Mouse (Mus musculus) hematopoietic multipotent progenitor cell, adult 10-12 weeks (in vitro differentiated cells): Measurements from ENCODE around the gene Pink1. TPM values are rescaled to one million over a fixed set of nuclear protein-coding genes. Genes with fewer than 3 reads are reported as not detected.

ENCODE experiments used
- polyA plus RNA-seq: library from polyadenylated mRNA; stranded (reverse); fragments of >175 nt; gene quantifications from 2 replicates; pipeline ENCODE4 v1.2.3, GENCODE M21; 2012; ENCODE audit warnings: low replicate concordance

Gene Pink1
- 53.0 and 62.4 TPM in 2 replicates for polyA plus RNA-seq

DNA sequence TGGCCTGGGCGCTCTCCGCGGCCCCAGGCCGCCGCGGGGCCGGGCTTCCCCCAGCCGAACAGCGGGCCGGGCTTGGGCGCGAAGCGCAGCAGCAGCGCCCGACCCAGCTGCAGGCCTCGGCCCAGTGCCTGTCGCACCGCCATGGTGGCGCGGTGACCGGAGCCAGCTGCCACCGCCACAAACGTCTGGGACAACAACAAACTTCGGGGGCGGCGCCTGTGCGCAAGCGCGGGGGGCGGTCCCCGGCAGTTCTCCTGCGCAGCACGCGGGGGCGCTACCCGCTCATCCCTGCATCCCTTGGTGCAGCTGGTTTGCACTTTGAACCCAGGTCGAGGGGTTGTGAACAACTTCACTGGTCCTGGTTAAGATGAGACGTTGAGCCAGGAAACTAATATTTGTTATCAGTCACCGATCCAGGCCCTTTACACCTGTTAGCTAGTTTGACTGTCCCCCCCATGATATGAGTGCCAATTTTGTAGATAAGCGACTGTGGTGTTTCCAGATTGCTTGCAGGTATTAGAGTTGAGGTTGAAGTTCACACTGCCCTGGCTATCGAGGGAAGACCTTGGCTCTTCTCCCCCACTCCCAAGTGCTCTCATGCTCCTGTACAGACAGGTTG is at the start of gene Pink1:
Gene Pink1, minus strand, starts transcription at position 231 of the 619 bp plus-strand sequence.

DNA sequence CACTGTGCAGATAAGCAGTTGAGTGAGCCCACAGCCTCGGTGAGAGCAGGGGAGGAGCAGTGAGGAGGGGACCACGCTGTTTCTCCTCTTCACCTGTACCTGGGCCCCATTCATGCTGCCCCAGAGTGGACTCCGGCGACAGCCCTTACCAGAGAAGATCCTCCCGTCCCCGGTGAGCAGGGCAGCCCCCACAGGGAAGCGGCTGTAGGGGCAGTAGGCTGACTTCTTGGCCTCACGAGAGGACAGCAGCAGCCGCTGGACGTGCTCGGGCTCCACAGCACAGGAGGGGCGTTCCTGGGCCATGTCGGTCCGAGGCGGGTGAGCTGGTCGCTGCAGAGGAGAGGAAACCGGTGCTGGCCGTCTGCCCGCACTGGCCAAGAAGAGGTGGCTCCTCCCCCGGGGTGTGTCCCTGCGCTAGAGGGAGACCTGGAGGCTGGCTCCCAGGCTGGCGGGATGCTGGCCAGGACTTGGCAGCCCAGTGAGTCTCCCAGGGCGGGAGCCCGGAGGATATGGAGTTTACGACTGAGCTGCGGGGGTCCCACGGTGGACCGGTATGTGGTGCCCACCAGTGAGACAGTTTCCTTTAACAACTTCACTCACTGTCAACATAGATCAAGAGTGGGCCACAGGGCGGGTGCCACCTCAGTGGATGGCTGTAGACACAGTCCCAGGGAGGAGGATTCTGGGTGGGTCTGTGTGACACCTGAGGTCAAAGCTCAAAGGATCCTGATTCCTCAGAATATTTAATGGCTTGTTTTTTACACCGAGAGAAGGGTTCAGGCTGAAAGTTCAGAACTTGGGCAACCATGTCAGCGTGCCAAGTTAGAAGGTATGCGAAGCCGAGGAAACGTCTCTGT is 41.8 kb upstream of the Pink1 start, which contains the start of gene Cda:
Gene Cda, minus strand, starts transcription at position 352 of the 857 bp plus-strand sequence.

DNA sequence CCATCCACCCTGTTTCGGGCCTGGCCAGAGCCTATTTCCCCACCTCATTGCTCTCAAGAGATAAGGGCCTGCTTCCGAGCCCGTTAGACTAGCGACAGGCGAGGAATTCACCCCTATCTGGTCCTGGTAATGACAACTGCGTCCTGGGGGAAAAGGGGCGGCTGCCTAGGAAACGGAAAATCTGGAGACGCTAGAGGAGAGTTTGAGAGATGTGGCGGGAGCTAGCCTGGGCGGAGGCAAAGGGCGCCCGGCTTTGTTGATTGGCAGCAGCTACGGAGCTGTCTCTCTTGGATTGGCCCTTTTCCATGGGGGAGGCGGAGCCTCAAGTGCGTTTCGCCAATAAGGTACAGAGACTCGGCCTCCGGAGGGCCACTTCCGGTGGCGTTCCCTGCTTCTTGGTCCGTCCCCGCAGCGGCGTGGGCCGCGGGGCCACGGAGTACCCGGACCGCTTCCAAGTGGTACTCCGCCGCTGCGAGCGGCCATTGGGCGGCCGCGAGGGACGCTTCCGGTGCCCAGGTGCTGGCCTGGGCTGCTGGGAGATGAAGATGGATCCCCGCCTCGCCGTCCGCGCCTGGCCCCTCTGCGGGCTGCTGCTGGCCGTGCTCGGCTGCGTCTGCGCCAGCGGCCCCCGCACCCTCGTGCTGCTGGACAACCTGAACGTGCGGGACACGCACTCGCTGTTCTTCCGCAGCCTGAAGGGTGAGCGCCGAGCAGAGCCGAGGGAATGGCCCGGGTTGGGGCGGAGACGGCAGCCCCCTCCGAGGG is 21.6 kb downstream of the Pink1 start, which contains the start of gene Ddost:
Gene Ddost, plus strand, starts transcription at position 391 of the 765 bp plus-strand sequence.

Other genes starting within 250 kb of the Pink1 start
- 55.0 and 57.2 TPM in 2 replicates for gene Hp1bp3, start 110.0 kb downstream of the Pink1 start, polyA plus RNA-seq
- gene Sh2d5, start 75.9 kb downstream of the Pink1 start, polyA plus RNA-seq = 2.0 TPM in 2 replicates
- 0.58 and 1.1 TPM in 2 replicates for gene Kif17, start 75.9 kb downstream of the Pink1 start, polyA plus RNA-seq
- gene Ddost, start 21.6 kb downstream of the Pink1 start, polyA plus RNA-seq = 65.9 and 71.6 TPM in 2 replicates
- 0.15 and 0.56 TPM in 2 replicates for gene Cda, start 41.7 kb upstream of the Pink1 start, polyA plus RNA-seq
- gene Fam43b, start 70.2 kb upstream of the Pink1 start, polyA plus RNA-seq = not detected in 2 replicates
- gene Mul1, start 108.4 kb upstream of the Pink1 start, polyA plus RNA-seq = 15.9 and 23.4 TPM in 2 replicates
- 0.70 and 1.0 TPM in 2 replicates for gene Camk2n1, start 128.0 kb upstream of the Pink1 start, polyA plus RNA-seq